Mouse (Mus musculus): ENCODE measurements around the gene Ifrd1. TPM values are rescaled to one million over a fixed set of nuclear protein-coding genes. Genes with fewer than 3 reads are reported as not detected.

The Ifrd1 gene
- total RNA-seq, 2 experiments from 2014 or later: 177 to 248 TPM

- peak; percentile 72 to 74 for DNase-seq (ENCODE audit: low spot score in 2 of 2)
These were observed 4.5 kb downstream of the Ifrd1 start for GRCm38 (mm10) chr12:40243821-40244221.

DNA sequence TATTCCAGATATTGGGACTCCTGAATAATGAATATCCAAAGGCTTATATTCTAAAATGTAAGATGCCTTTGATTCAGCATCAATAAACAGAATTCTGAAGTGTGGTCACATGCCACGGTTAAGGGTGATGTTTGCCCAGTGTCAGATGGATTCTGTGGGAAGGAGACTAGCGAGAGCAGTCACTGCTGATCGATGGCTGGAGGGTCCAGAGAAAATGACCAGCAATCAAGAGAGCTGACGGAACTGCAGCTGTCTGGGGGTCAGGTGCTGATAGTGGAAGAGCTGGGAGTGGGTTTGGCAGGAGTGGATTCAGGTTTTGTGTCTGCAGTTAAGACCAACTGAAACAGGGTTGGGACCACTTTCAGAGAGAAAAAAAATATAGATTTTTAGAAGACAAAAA lies 5.1 kb downstream of the Ifrd1 start:
- DNase-seq (ENCODE audit: low spot score in 2 of 2): no peak

- DNase-seq (ENCODE audit: low spot score in 2 of 2): no peak
These were observed 9.1 kb downstream of the Ifrd1 start for GRCm38 (mm10) chr12:40239161-40239560.

- no peak for DNase-seq (ENCODE audit: low spot score in 2 of 2)
These were observed 16.1 kb downstream of the Ifrd1 start for GRCm38 (mm10) chr12:40232231-40232630.

DNA sequence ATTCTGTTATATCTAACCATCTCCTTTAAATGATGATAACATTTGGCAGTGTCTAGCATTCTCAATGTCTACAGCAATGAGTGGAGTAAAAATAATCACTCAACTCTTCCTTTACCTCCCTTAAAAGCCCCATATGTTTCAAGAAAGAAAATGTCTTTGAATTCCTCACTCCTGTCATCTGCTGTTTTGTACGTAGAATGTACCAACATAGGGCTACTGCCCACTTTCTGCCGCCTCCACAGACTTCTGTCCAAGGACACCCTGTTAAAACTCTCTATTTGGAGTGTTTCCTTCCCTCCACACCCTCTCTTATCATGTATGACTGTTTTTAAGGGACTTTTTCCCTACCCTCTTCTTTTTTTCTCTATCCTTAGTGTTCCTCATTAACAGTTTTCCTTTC lies 16.7 kb downstream of the Ifrd1 start:
- DNase-seq (ENCODE audit: low spot score in 2 of 2): no peak

DNA sequence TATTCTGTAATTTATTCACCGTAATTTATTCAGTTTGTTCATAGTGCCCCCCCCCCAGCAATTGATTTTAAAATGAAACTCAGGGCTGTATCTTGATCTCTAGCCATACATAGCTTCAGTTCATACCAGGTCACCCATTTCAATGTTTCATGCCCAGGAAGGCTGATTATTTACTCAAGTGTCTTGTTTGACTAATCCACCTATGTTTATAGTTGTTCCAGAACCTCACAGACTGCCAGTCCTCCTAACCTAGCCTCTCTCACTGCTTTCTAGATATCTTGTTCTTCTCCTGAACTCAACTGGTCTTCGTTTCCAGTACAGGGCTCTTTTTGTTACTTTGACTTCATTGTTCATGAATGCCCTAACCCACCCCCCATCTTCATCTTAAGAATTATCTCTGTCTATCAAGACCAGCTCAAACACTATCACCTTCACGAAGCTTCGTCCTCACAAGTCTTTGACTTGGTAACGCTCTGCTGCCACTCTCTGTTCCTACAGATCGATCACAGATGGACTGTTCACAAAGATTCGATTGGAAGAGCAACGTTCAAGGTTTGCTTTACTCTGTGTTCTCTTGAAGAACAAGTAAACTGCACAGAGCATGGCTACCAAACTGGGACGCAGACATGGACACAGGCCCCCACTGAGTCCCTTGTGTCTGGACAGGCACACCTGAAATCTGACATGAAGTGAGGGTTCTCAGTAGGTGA lies 24.0 kb downstream of the Ifrd1 start:
- DNase-seq (ENCODE audit: low spot score in 2 of 2): no peak

- DNase-seq (ENCODE audit: low spot score in 2 of 2): peak in 1 of 2 experiments; percentile 48
These were observed 24.6 kb downstream of the Ifrd1 start for GRCm38 (mm10) chr12:40223676-40224075.

GRCm38 (mm10) chr12:40223082-40223619 lies 25.2 kb downstream of the Ifrd1 start:
- DNase-seq (ENCODE audit: low spot score in 2 of 2): peak; percentile 98 to 99

GRCm38 (mm10) chr12:40222251-40223081 lies 25.8 kb downstream of the Ifrd1 start:
- peak; percentile 86 to 90 for DNase-seq (ENCODE audit: low spot score in 2 of 2)

- no peak for DNase-seq (ENCODE audit: low spot score in 2 of 2)
These were observed 26.7 kb downstream of the Ifrd1 start for GRCm38 (mm10) chr12:40221611-40222010.

DNA sequence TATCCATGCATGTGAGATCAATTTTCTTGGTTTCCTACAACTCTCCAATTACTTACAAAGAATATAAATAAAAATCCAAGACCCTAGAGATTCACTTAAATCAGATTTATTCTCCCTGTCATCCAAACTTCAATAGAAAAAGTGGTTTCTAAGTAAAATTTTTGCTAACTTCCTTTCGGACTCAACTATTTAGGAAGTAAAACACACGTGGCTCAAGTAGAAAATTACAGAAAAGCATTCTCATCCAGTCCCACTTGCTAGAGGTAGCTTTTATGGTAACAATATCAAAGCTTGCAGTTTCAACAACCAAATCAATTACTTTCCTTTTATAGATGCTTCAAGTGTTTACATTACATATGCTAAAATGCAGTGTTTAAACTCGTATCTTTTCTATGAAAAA lies 27.4 kb downstream of the Ifrd1 start:
- DNase-seq (ENCODE audit: low spot score in 2 of 2): no peak

DNA sequence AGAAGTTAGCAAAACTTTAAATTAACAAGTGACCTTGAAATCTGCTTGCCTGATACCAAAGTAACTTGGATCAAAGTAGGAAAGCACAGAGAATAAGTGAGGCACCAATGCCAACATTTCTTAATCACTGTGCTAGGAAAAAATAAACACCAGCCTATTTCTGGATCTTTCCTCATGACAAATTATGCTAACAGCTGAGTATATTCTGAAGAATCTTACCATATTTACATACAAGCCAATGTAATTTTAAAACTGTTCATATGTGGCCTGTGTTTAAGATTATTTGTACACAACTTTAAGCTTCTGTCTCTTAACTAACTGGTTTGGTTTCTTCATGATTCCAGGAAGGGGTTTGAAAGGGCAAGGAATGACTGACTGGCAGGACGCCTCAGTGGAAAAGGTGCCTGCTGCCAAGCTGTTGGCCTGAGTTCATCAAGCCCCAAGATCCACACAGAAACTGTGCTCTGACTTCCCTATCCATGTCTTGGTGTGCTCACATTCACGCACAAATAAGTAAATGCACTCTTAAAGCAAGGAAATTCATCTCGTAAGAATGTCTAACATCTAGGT lies 28.2 kb downstream of the Ifrd1 start:
- DNase-seq (ENCODE audit: low spot score in 2 of 2): no peak

DNA sequence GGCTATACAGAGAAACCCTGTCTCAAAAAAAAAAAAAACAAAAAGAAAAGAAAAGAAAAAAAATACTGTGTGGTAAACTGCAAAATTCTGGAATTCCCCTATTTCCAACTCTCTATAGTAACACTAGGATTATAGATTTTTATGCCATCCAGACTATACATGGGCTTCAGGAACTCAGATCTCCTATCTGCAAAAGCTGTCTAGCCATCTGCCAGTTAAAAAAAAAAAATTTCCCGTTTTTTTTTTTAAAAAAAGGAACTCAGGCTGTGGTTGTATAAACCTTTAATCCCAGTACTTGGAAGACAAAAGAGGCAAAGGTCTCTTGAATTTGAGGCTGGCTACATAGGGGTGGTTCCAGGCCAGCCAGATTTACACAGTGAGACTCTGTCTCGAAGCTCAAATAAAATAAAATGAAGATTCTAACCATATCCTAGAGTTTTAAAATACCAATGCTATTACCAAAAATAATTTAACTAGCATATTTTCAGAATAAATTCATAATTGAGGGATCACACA lies 29.8 kb downstream of the Ifrd1 start:
- DNase-seq (ENCODE audit: low spot score in 2 of 2): no peak

DNA sequence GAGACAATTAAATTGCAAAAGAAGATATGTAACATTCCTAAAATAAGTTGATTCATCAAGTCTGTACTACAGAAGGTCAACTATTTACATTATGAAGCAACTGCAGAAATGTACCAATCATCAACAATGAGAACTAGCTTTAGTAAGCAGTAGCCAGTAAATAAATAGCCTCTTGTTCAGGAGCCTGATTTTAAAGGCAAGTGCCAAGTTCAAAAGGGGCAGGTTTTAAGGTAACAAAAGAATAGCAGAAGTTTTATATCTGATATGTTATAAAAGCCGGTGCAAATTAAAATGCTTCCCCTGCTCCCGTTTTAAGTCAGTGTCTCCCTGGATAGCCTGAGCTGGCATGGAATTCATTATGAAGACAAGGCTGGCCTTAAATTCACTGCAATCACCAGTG lies 30.5 kb downstream of the Ifrd1 start:
- no peak for DNase-seq (ENCODE audit: low spot score in 2 of 2)

- no peak for DNase-seq (ENCODE audit: low spot score in 2 of 2)
These were observed 33.1 kb downstream of the Ifrd1 start for GRCm38 (mm10) chr12:40214888-40215876.

GRCm38 (mm10) chr12:40209049-40209448 lies 39.3 kb downstream of the Ifrd1 start:
- no peak for DNase-seq (ENCODE audit: low spot score in 2 of 2)

- no peak for DNase-seq (ENCODE audit: low spot score in 2 of 2)
These were observed 40.4 kb downstream of the Ifrd1 start for GRCm38 (mm10) chr12:40207909-40208308.

GRCm38 (mm10) chr12:40202161-40203035 lies 45.9 kb downstream of the Ifrd1 start:
- DNase-seq (ENCODE audit: low spot score in 2 of 2): no peak

- DNase-seq (ENCODE audit: low spot score in 2 of 2): no peak
These were observed 47.6 kb downstream of the Ifrd1 start for GRCm38 (mm10) chr12:40200484-40201235.

All from adrenal gland, adult 18-20 months (tissue).